Mouse (Mus musculus): ENCODE measurements around the gene Gulp1. TPM values are rescaled to one million over a fixed set of nuclear protein-coding genes. Genes with fewer than 3 reads are reported as not detected.

Gulp1 gene
- total RNA-seq, 2 experiments from 2014 or later, result 17.6 to 37.4 TPM

DNA sequence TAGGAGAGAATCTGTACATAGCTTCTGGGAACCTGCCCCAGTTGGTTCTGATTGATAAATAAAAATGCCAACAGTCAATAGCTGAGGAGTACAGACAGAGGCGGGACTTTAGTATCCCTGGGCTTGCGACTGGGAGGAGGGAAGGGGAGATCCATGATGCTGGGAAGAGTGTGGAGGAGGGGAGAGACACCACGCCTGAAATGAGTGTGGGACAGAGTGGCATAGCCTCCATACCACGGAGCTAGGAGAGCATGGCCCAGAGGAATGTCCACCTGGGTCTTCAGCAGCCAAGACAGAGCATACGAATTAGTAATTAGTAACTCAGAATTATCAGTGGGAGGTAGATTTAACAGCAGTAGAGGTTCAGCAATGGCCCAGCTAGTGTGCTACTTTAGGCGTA lies 132.4 kb downstream of the Gulp1 start:
- DNase-seq (ENCODE audit: low spot score in 2 of 2), result no peak

DNA sequence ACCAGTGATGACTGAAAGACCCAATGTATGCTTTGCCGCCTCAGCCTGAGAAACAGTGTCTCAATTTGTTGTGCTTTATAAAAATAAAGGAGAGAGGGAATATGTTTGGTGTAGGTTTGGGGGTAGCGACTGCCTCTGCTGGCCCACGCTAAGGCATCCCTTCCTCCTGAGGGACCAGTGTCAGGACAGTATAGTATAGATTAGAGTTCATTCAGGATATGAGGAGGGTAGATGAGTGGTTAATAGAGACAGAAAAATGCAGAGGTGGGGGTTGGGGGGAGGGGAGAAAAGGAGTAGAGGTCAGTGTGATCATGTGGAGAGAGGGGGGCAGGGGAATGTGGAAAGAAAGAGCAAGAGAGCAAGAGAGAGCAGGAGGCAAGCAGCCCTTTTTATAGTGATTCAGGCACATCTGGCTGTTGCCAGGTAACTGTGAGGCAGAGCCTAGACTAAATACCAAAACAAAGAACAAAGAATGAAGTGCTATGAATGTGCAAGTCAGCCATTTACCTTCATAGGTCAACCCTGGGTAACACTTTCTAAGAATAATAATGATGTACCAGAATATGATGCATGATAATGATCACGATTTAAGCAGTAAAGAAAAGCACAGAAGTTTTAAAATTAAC lies 169.6 kb downstream of the Gulp1 start:
- no peak for DNase-seq (ENCODE audit: low spot score in 2 of 2)

DNA sequence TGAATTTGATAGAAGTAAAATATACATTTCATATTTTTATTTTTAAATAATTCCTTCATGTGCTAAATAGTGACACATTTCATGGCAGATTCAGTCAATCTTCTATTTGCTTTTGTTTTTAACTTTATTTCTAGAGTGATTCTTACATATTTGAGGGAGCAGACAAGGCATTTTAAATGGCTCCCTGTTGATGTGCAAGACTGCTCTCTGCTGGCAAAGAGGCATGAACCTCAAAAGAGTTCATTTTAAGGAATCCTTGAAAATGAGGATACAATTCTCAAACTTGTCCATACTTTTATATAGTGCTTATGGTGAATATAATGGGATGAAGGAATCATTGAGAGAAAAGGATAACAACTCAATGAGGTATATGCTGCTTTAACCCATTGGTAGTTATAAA lies 189.9 kb downstream of the Gulp1 start:
- DNase-seq (ENCODE audit: low spot score in 2 of 2), result no peak

DNA sequence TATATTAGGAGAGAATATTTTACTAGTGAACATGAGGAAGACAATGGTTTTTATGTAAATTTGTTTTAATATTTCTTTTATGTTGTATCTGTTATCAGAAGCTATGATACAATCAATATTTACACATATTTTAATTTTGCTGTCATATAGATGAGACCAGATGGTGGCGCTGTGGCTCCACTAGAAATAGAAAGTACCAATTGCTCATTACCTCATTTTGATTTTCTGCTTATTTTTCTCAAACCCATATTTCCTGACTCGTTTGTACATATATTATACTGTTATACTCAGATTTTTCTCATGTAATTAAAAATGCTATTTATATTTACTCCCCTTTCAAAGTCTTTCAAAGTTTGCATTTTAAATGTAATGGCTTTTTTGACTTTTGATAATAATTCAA lies 194.4 kb downstream of the Gulp1 start:
- DNase-seq (ENCODE audit: low spot score in 2 of 2), result peak; percentile 36 to 42

DNA sequence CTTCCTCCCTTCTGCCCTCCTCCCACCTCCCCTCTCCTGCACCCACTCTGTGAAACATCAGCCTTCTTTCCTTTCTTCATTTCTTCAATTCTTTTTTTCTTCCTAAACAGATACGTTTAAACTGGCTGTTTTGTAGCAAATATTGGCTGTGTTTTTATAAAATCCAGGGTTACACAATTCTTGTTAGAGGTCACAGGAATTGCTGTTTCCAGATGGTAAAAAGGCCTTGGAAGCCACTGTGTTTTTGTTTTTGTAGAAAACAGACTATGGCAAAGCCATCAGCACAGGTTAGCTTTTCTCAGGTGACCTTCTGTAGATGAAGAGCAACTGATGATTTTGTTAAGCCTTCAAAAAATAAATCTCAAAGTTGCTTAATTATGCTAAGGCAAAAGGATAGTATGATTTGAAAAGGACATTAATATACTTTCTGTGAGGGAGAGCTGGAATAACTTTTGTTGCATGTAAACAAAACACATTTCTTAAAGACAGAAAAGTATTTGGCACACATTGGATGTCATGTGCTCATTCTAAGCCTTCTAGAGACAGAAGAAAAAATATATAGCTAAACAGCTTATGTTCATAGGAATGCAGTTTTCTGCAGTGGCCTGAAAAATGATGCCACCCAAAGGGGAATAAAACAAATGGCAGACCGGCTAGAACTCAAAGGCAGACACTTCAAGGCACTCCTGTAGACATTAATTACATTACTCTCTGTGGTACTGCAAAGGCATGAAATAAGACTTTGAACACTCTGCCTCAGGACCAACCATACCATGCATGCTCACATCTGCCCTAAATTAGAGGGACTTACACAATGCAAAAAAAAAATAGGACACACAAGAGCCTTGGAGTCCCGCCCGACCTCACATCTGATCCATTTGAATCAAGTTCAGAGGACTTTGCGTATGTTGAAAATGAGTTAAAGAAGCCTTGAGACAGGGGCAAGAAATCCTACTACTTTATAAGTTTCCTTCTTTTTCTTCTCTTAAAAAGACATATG lies 199.7 kb downstream of the Gulp1 start:
- DNase-seq (ENCODE audit: low spot score in 2 of 2), result no peak

DNA sequence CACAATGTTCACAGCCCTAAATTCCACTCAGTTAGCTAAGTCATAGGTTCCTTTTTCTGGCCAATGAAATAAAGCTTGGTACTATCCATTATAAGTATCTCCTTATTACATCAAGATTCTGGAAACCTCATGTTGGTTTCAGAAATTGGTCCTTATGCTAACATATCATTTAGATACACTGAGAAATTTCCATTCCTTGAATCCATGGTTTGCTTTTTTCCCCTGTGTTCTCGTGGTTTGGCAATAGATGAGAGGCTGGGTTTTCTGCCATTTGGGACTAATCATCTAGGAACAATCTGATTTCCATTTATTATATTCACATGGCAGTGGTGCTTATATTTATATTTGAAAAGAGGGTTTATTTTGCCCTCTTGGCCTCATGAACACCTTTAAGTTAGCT lies 226.9 kb downstream of the Gulp1 start:
- DNase-seq (ENCODE audit: low spot score in 2 of 2), result no peak

DNA sequence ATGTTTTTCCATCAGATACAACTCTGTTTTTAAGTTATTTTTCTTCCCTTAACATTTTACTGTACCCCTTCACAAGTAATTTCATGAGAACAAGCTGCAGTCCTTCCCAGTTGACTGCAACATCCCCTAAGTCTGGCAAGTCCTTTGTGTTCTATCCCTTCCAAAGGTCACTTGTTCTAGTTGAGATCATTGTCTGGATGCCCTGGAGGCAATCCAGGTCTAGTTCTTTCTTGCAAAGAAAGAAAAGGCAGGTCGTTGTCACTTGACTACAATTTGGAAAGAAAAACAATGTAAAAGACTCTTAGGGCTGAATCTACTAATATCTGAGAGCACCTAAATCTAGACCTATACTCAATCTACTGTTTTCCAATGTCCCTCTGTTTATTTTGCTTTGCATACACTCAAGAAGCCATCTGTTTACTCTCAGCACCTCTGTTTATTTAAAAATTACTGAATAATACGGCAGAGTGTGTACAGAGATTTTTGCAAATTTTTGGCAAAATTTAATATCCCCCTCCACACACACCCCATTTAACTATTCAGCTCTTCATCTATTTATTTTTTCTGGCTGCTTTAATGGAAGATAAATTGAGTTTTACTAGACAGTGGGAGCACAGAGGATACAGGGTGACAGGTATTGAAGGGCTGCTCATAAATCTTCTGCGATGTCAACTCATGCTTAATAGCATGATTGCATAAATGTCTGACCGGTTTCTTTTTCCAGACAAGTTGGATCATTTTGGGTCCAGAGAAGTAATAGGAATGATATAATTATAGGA lies 252.5 kb downstream of the Gulp1 start:
- DNase-seq (ENCODE audit: low spot score in 2 of 2), result no peak

DNA sequence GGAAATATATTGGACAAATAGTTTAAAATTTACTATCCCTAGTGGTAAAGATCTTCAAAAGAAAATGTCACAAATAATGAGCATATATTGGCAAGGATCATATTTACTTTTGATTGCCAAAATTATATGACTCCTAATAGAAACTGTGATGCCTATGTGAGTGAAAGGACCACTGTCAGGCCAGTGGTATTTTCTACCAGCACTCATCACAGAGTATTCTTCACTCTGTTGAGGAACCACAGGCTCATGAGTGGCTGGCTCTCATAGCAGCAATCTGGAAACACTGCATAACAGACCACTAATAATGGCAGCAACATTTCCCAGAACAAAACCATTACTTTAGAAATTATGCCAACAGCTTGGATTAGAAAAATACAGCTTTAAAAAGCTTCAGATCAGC lies 255.1 kb downstream of the Gulp1 start:
- DNase-seq (ENCODE audit: low spot score in 2 of 2), result no peak

DNA sequence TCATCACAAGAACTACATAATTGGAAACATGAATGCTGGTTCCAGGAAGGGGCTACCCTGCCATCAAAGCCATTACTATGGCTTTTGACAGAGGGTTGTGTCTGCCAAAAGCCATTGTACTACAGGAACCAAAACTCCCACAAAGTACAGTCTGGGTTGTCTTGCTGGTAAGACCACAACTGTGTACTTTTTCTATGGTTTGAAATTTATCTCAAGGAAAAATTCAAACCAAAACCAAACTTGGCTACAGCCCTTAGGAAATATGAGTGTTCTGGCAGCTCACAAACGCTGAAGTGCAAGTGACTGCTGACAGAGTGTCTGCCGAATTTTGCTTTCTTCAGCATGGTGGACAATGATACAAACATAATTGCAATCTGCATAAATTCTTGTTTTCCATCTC lies 259.0 kb downstream of the Gulp1 start:
- no peak for DNase-seq (ENCODE audit: low spot score in 2 of 2)

DNA sequence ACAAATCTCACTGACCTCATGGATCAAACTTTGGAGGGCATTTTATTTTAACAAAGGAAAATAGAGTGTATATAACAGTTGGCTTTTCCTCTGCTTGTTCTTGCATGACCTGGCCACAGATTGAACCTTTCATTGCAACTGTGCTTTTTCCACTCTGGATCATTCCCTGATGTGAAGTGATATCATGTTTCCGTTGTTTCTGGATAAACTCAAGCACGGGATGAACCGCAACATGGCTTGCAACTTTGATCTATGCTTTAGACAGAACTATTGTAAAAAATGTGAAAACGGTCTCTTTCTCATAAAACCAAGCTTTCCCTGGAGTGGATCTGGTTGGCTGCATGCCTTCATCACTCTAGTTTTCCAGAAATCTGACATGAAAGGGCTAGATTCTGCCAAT lies 282.6 kb downstream of the Gulp1 start:
- no peak for DNase-seq (ENCODE audit: low spot score in 2 of 2)
